Comparison of ENCODE assay signal across 11 mouse cellular contexts in the genomic region with DNA sequence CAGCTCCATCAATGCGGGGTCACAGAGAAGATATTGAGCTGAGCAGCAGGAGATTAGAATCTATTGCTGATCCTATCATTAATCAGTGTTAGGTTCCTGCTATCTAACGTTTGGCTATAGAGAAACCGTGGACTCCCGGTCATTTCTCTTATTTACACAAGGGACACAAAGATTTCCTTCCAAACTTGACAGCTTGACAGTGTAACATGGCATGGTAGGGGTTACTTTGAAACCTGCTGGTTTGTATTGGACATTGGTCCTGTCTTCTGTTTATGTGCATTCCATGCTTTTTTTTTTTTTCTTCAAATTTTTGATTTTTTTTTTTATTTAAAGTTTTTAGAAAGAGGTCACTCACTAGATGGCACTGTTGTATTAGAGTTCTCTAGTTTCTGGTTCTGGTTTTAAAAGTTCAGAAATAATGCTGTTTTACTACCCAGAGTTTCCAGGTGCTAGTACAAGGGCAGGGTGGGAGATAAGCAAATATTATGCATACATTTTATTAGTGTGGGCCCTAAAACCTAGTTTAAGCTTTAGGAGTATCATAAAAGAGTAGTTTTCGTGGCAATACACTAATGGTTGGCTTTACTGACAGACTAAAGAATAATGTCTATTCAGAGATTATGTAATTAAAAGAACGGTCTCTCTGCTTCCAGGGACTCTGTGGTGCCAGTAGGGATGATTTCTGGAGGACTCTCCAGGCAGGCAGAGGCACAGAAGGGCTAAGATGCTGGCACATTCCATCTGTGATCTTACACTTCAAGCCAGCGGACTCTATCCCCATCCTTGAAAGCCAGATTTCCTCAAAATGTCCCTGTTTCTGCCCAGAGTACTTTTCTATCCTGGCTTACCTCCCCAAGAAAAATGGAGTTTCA.
DNase-seq lines count a peak whose midpoint lies in the region; ATAC-seq and TF ChIP-seq lines count a peak whose summit lies in the region.
"Had no signal": no experiment of that assay in that cellular context is flagged by ENCODE, and none has a peak within 500 bp of the region (broad histone marks: within the 10 kb centered on the region; RNA-seq: fewer than 3 reads in every experiment).

No protein-coding gene starts in this region.

- no peak for TF ChIP-seq POLR2A in limb, embryonic 14.5 days (IDR thresholded peaks at IDR 0.05; ENCODE audit: borderline replicate concordance, extremely low read depth, insufficient read depth, insufficient read length)

- H3K4me2 ChIP-seq in forebrain, embryonic 15.5 days (replicated peaks) = no peak overlapping the region
- no peak overlapping the region for H3K4me2 ChIP-seq in forebrain, embryonic 16.5 days (ENCODE audit: low read length)
- no peak overlapping the region for H3K4me2 ChIP-seq in limb, embryonic 11.5 days (ENCODE audit: low read depth, severe bottlenecking)
- H3K4me2 ChIP-seq in limb, embryonic 14.5 days (replicated peaks; ENCODE audit: low read depth, low read length, severe bottlenecking) = no peak overlapping the region

- no peak overlapping the region for H3K4me3 ChIP-seq in forebrain, embryonic 15.5 days
- H3K4me3 ChIP-seq in forebrain, embryonic 16.5 days (replicated peaks; ENCODE audit: low read length) = no peak overlapping the region
- no peak overlapping the region for H3K4me3 ChIP-seq in limb, embryonic 11.5 days (ENCODE audit: low read depth, low read length)
- H3K4me3 ChIP-seq in limb, embryonic 10.5 days = no peak overlapping the region
- H3K4me3 ChIP-seq in limb, embryonic 14.5 days (replicated peaks; ENCODE audit: low read length) = no peak overlapping the region

- H3K27me3 ChIP-seq in forebrain, embryonic 15.5 days = no peaks in the 10 kb centered on the region
- H3K27me3 ChIP-seq in forebrain, embryonic 16.5 days (replicated peaks; ENCODE audit: control insufficient read depth, insufficient read depth, low read length) = no peaks in the 10 kb centered on the region
- H3K27me3 ChIP-seq in limb, embryonic 11.5 days (ENCODE audit: control insufficient read depth, insufficient read depth, low read length) = no peaks in the 10 kb centered on the region
- 0 out of 2 replicates have a peak, but pooled peaks cover 6% of the 10 kb centered on the region for H3K27me3 ChIP-seq in limb, embryonic 10.5 days (ENCODE audit: low read depth, poor library complexity, severe bottlenecking)
- no peaks in the 10 kb centered on the region for H3K27me3 ChIP-seq in limb, embryonic 14.5 days (ENCODE audit: control insufficient read depth, insufficient read depth, low read length)

- no peak for DNase-seq in limb, embryonic 11.5 days (ENCODE audit: low spot score)
- no peak for DNase-seq in limb, embryonic 10.5 days (ENCODE audit: low spot score)
- DNase-seq in adipocyte (ENCODE audit: low spot score) = peak; percentile 52
- DNase-seq in limb, embryonic 14.5 days (ENCODE audit: low spot score) = peak; percentile 88
- no peak for DNase-seq in heart, adult 11 months
- DNase-seq: adrenal gland, postnatal 10 days; gastrocnemius, postnatal 25 days had no signal

- 0 out of 2 replicates have a peak, but pooled peaks have one; percentile 29 for ATAC-seq in forebrain, embryonic 15.5 days (replicated peaks)
- no peak for ATAC-seq in forebrain, embryonic 16.5 days
- 0 out of 2 replicates have a peak, but pooled peaks have one; percentile 65 for ATAC-seq in limb, embryonic 11.5 days (ENCODE audit: insufficient number of reproducible peaks, low FRiP score, low TSS enrichment, low read depth)
- peak; percentile 55; the same call in 1 of the 2 replicates for ATAC-seq in limb, embryonic 14.5 days (ENCODE audit: low FRiP score, low read depth)
- ATAC-seq in granulocyte monocyte progenitor cell, adult 5-6 weeks (replicated peaks; ENCODE audit: poor library complexity, severe bottlenecking) = no peak
- ATAC-seq: inflammation-experienced regulatory T-cells, adult 6 months had no signal

- WGBS in forebrain, embryonic 15.5 days = 59% methylated on average over 7 of the region's 7 CpGs
- WGBS in forebrain, embryonic 16.5 days = 52% methylated on average over 7 of the region's 7 CpGs
- WGBS in limb, embryonic 11.5 days = 53% methylated on average over 7 of the region's 7 CpGs
- WGBS in limb, embryonic 10.5 days = 56% methylated on average over 7 of the region's 7 CpGs
- WGBS in limb, embryonic 14.5 days = 38% methylated on average over 7 of the region's 7 CpGs

- no peak overlapping the region for H3K9ac ChIP-seq in forebrain, embryonic 15.5 days (replicated peaks)
- H3K9ac ChIP-seq in forebrain, embryonic 16.5 days (replicated peaks; ENCODE audit: low read depth, low read length) = no peak overlapping the region
- no peak overlapping the region for H3K9ac ChIP-seq in limb, embryonic 11.5 days (ENCODE audit: low read length)
- H3K9ac ChIP-seq in limb, embryonic 14.5 days (ENCODE audit: low read depth, low read length, severe bottlenecking) = no peak overlapping the region

- H3K36me3 ChIP-seq in forebrain, embryonic 15.5 days = no peaks in the 10 kb centered on the region
- H3K36me3 ChIP-seq in forebrain, embryonic 16.5 days (ENCODE audit: control insufficient read depth, insufficient read depth) = no peaks in the 10 kb centered on the region
- H3K36me3 ChIP-seq in limb, embryonic 11.5 days (ENCODE audit: control insufficient read depth, insufficient read depth, low read length) = no peaks in the 10 kb centered on the region
- no peaks in the 10 kb centered on the region for H3K36me3 ChIP-seq in limb, embryonic 10.5 days
- no peaks in the 10 kb centered on the region for H3K36me3 ChIP-seq in limb, embryonic 14.5 days (ENCODE audit: control insufficient read depth, insufficient read depth, low read length)

- H3K4me1 ChIP-seq in forebrain, embryonic 15.5 days = peaks cover 5% of the 10 kb centered on the region
- H3K4me1 ChIP-seq in forebrain, embryonic 16.5 days (replicated peaks; ENCODE audit: control insufficient read depth, insufficient read depth, low read length) = peaks cover 3% of the 10 kb centered on the region
- no peaks in the 10 kb centered on the region for H3K4me1 ChIP-seq in limb, embryonic 11.5 days (ENCODE audit: control insufficient read depth, insufficient read depth, low read length)
- peaks cover 11% of the 10 kb centered on the region; the same call in 1 of the 2 replicates for H3K4me1 ChIP-seq in limb, embryonic 10.5 days
- H3K4me1 ChIP-seq in limb, embryonic 14.5 days (ENCODE audit: control insufficient read depth, insufficient read depth, low read length) = 0 out of 2 replicates have a peak, but pooled peaks cover 4% of the 10 kb centered on the region

- H3K9me3 ChIP-seq in forebrain, embryonic 15.5 days = no peaks in the 10 kb centered on the region
- no peaks in the 10 kb centered on the region for H3K9me3 ChIP-seq in forebrain, embryonic 16.5 days (ENCODE audit: control insufficient read depth, low read length)
- no peaks in the 10 kb centered on the region for H3K9me3 ChIP-seq in limb, embryonic 11.5 days (ENCODE audit: control insufficient read depth, low read length)
- no peaks in the 10 kb centered on the region for H3K9me3 ChIP-seq in limb, embryonic 10.5 days (replicated peaks)
- H3K9me3 ChIP-seq in limb, embryonic 14.5 days (ENCODE audit: control insufficient read depth, low read length) = no peaks in the 10 kb centered on the region

- 0 out of 2 replicates have a peak overlapping the region, but pooled peaks have one; percentile 37 for H3K27ac ChIP-seq in forebrain, embryonic 15.5 days (replicated peaks)
- no peak overlapping the region for H3K27ac ChIP-seq in forebrain, embryonic 16.5 days (ENCODE audit: low read length)
- no peak overlapping the region for H3K27ac ChIP-seq in limb, embryonic 11.5 days (replicated peaks; ENCODE audit: low read depth, low read length)
- H3K27ac ChIP-seq in limb, embryonic 10.5 days = no peak overlapping the region
- no peak overlapping the region for H3K27ac ChIP-seq in limb, embryonic 14.5 days (replicated peaks; ENCODE audit: low read depth, low read length)

Comparison
In these comparisons a context has a peak if more than half of its experiments do, and no peak if none do; other contexts are left out.
1. ATAC-seq: peak in forebrain, embryonic 15.5 days (single experiment), limb, embryonic 11.5 days (single experiment) and limb, embryonic 14.5 days (single experiment); none in forebrain, embryonic 16.5 days (single experiment) and granulocyte monocyte progenitor cell, adult 5-6 weeks (single experiment).
2. DNase-seq: peak in adipocyte (single experiment) and limb, embryonic 14.5 days (single experiment); none in limb, embryonic 11.5 days (single experiment), limb, embryonic 10.5 days (single experiment) and heart, adult 11 months (single experiment).